ENCODE assay signal across 12 mouse cellular contexts in the genomic region with DNA sequence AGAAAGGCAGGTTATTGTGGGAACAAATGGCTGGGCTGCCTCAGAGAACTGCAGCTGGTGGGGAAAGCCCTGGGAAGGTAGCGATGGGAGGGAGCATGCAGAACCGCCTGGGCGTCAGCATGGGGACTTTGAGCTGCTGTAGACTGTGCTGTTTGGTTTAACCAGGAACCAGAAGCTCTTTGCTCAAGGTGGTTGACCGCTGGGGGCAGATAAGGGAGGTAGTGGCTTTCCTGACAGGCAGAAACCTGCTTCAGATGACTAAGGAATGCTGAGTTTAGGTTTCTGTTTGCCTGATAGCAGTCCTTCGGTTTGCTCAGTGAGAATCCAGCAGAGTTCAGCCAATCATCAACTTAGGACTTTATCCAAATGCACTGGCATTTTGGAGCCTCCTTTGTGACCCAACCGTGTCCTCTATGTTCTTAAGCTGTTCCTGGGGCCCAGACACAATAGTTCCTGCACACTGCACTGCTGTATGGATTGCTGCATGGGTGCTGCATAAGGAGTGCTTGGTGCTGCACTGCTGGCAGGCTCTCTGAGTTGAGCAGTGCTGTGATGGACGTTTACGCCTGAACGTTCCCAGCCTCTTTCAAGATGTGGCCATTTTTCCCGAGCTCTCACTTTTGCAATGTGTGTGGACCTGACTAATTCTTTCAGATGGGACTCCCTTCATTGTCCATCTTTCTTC. TPM values are rescaled to one million over a fixed set of nuclear protein-coding genes. Genes with fewer than 3 reads are reported as not detected.
DNase-seq lines count a peak whose midpoint lies in the region; ATAC-seq and TF ChIP-seq lines count a peak whose summit lies in the region.
"Had no signal": no experiment of that assay in that cellular context is flagged by ENCODE, and none has a peak within 500 bp of the region (broad histone marks: within the 10 kb centered on the region; RNA-seq: fewer than 3 reads in every experiment).

No protein-coding gene starts in this region.

- peak; percentile 11 for DNase-seq in kidney, adult 11 months
- no peak for DNase-seq in kidney, adult 18-20 months
- DNase-seq in MEL (ENCODE audit: low read depth, low spot score), result peak; percentile 85
- DNase-seq in ovary, adult 18-20 months (ENCODE audit: low spot score), result no peak
- no peak for DNase-seq in cerebellum, adult 11 months
- no peak for DNase-seq in frontal cortex, postnatal 10 days (ENCODE audit: low spot score in 2 of 2)
- DNase-seq: cerebellum, postnatal 10 days had no signal

- TF ChIP-seq POLR2A in MEL (IDR thresholded peaks at IDR 0.05; ENCODE audit: control insufficient read depth in 1 of 2, insufficient read depth in 1 of 2, low read depth in 1 of 2, low read length in 2 of 2, poor library complexity in 1 of 2), result no peak

- no peaks in the 10 kb centered on the region for H3K9me3 ChIP-seq in MEL (replicated peaks; ENCODE audit: insufficient read depth, low read length)
- H3K9me3 ChIP-seq in intestine, embryonic 16.5 days (ENCODE audit: control insufficient read depth, low read length), result no peaks in the 10 kb centered on the region
- H3K9me3 ChIP-seq: neural tube, embryonic 13.5 days had no signal

- H3K27me3 ChIP-seq in MEL (ENCODE audit: control insufficient read depth in 1 of 2, insufficient read depth in 2 of 2, low read length in 2 of 2), result no peaks in the 10 kb centered on the region
- H3K27me3 ChIP-seq in intestine, embryonic 16.5 days (replicated peaks; ENCODE audit: control insufficient read depth, insufficient read depth, low read length), result no peaks in the 10 kb centered on the region
- H3K27me3 ChIP-seq: CH12.LX; neural tube, embryonic 13.5 days had no signal

- H3K79me2 ChIP-seq in MEL (ENCODE audit: control insufficient read depth, insufficient read depth, low read length, poor library complexity), result no peaks in the 10 kb centered on the region

- H3K36me3 ChIP-seq in MEL (ENCODE audit: control insufficient read depth in 1 of 2, insufficient read depth in 2 of 2, low read length in 2 of 2), result peaks cover 0 to 16% of the 10 kb centered on the region in 2 experiments; a peak in 2 of 4 replicates
- no peaks in the 10 kb centered on the region for H3K36me3 ChIP-seq in intestine, embryonic 16.5 days (ENCODE audit: control insufficient read depth, insufficient read depth, low read length)
- H3K36me3 ChIP-seq: neural tube, embryonic 13.5 days had no signal

- WGBS in intestine, embryonic 16.5 days, result 35% methylated on average over 10 of the region's 10 CpGs

- H3K4me3 ChIP-seq in MEL (ENCODE audit: control insufficient read depth in 1 of 2, insufficient read depth in 1 of 2, low read depth in 2 of 2, low read length in 2 of 2), result peak overlapping the region; percentile 19 to 40; a peak in 2 of 4 replicates
- no peak overlapping the region for H3K4me3 ChIP-seq in intestine, embryonic 16.5 days (ENCODE audit: low read length)
- H3K4me3 ChIP-seq: neural tube, embryonic 13.5 days had no signal

- H3K4me1 ChIP-seq in MEL (ENCODE audit: control insufficient read depth in 1 of 2, insufficient read depth in 2 of 2, low read length in 2 of 2), result peaks cover 2 to 20% of the 10 kb centered on the region in 2 experiments; a peak in 3 of 4 replicates
- H3K4me1 ChIP-seq in intestine, embryonic 16.5 days (ENCODE audit: control insufficient read depth, insufficient read depth, low read length), result peaks cover 6% of the 10 kb centered on the region

- TF ChIP-seq CTCF in MEL (IDR thresholded peaks at IDR 0.05 in 2 of 3, conservative IDR thresholded peaks at IDR 0.05 in 1 of 3; ENCODE audit: control insufficient read depth in 1 of 3, insufficient read depth in 1 of 3, low read depth in 2 of 3, low read length in 3 of 3, poor library complexity in 1 of 3, severe bottlenecking in 1 of 3), result 0 out of 6 replicates have a peak, but pooled peaks of 1 of the 3 experiments have one; percentile 5

- H3K4me2 ChIP-seq in intestine, embryonic 16.5 days (ENCODE audit: low read depth, low read length), result peak overlapping the region; percentile 30
- H3K4me2 ChIP-seq: neural tube, embryonic 13.5 days had no signal

- H3K9ac ChIP-seq in MEL (ENCODE audit: control insufficient read depth, low read depth, low read length, poor library complexity, severe bottlenecking), result 0 out of 2 replicates have a peak overlapping the region, but pooled peaks have one; percentile 11
- H3K9ac ChIP-seq in intestine, embryonic 16.5 days (ENCODE audit: low read depth, low read length), result peak overlapping the region; percentile 40; the same call in 1 of the 2 replicates
- H3K9ac ChIP-seq: neural tube, embryonic 13.5 days had no signal

- no peak for TF ChIP-seq RAD21 in MEL (IDR thresholded peaks at IDR 0.05; ENCODE audit: low read depth, low read length)

- peak; percentile 86 to 88 for TF ChIP-seq EP300 in MEL (IDR thresholded peaks at IDR 0.05; ENCODE audit: low read depth in 1 of 2, low read length in 2 of 2)

- peak; percentile 99 for ATAC-seq in intestine, embryonic 16.5 days
- ATAC-seq in megakaryocyte-erythroid progenitor cell, adult 5-6 weeks (replicated peaks; ENCODE audit: low FRiP score, low TSS enrichment, poor library complexity, severe bottlenecking), result peak; percentile 97
- ATAC-seq: lung, postnatal 0 days had no signal

- H3K27ac ChIP-seq in MEL (ENCODE audit: control insufficient read depth, low read depth, low read length), result peak overlapping the region; percentile 55
- peak overlapping the region; percentile 78 for H3K27ac ChIP-seq in intestine, embryonic 16.5 days (ENCODE audit: low read length)
- H3K27ac ChIP-seq: neural tube, embryonic 13.5 days had no signal

TF ChIP-seq in MEL, 35 proteins besides CTCF, POLR2A, EP300 and RAD21:
- no peak for TF ChIP-seq MYC (IDR thresholded peaks at IDR 0.05; ENCODE audit: low read depth, low read length)
- TF ChIP-seq KAT2A (conservative IDR thresholded peaks at IDR 0.05; ENCODE audit: low read depth, low read length), result no peak
- TF ChIP-seq RCOR1 (IDR thresholded peaks at IDR 0.05; ENCODE audit: low read depth, low read length), result peak; percentile 68
- TF ChIP-seq TAL1 (IDR thresholded peaks at IDR 0.05; ENCODE audit: low read length), result peak; percentile 90
- TF ChIP-seq MYB (IDR thresholded peaks at IDR 0.05; ENCODE audit: low read depth, low read length), result peak; percentile 57; the same call in 1 of the 2 replicates
- TF ChIP-seq GATA1 (IDR thresholded peaks at IDR 0.05; ENCODE audit: low read depth, low read length), result peak; percentile 90
- peak; percentile 51 for TF ChIP-seq SIN3A (IDR thresholded peaks at IDR 0.05; ENCODE audit: low read length)
- 0 out of 2 replicates have a peak, but pooled peaks have one; percentile 29 for TF ChIP-seq MXI1 (IDR thresholded peaks at IDR 0.05; ENCODE audit: low read depth, low read length)
- TF ChIP-seq TCF12 (IDR thresholded peaks at IDR 0.05; ENCODE audit: low read depth, low read length), result peak; percentile 81
- 0 out of 2 replicates have a peak, but pooled peaks have one; percentile 23 for TF ChIP-seq ELF1 (IDR thresholded peaks at IDR 0.05; ENCODE audit: low read depth, low read length)
- no peak for TF ChIP-seq BHLHE40 (IDR thresholded peaks at IDR 0.05; ENCODE audit: borderline replicate concordance, low read depth, low read length)
- peak; percentile 82 for TF ChIP-seq ETS1 (IDR thresholded peaks at IDR 0.05; ENCODE audit: low read depth, low read length)
- TF ChIP-seq TBP (IDR thresholded peaks at IDR 0.05; ENCODE audit: low read depth, low read length), result peak; percentile 53; the same call in 1 of the 2 replicates

RNA-seq across cellular contexts. Expression of a gene that starts 6.8 kb away (rescaled TPM):
- under 0.01 TPM in 1 of 2 replicates, not detected in the other for total RNA-seq in MEL (2012; rRNA removed)
- polyA plus RNA-seq in MEL (2012; ENCODE audit: insufficient read depth in 1 of 2, insufficient read length in 2 of 2, low read depth in 1 of 2, low replicate concordance in 2 of 2, missing spikeins in 1 of 2), result not detected
- 1.4 TPM in 2 replicates for polyA plus RNA-seq in intestine, embryonic 16.5 days (2015; fragmentation: Nextera tagmentation; extraction: Ambion mirVana)
- 0.13 TPM in 1 of 2 replicates, not detected in the other for total RNA-seq in megakaryocyte-erythroid progenitor cell, adult 5-6 weeks (2014; fragmentation: Nextera tagmentation)
- total RNA-seq in megakaryocyte-erythroid progenitor cell, adult 5-6 weeks (2017), result 0.15 and 0.52 TPM in 2 replicates

Comparison
In these comparisons a context has a peak if more than half of its experiments do, and no peak if none do; other contexts are left out.
1. DNase-seq: peak in kidney, adult 11 months (single experiment) and MEL (single experiment); none in kidney, adult 18-20 months (single experiment), ovary, adult 18-20 months (single experiment), cerebellum, adult 11 months (single experiment) and frontal cortex, postnatal 10 days (0 of 2).